Mouse (Mus musculus): ENCODE data around the gene Trpc4.

DNA sequence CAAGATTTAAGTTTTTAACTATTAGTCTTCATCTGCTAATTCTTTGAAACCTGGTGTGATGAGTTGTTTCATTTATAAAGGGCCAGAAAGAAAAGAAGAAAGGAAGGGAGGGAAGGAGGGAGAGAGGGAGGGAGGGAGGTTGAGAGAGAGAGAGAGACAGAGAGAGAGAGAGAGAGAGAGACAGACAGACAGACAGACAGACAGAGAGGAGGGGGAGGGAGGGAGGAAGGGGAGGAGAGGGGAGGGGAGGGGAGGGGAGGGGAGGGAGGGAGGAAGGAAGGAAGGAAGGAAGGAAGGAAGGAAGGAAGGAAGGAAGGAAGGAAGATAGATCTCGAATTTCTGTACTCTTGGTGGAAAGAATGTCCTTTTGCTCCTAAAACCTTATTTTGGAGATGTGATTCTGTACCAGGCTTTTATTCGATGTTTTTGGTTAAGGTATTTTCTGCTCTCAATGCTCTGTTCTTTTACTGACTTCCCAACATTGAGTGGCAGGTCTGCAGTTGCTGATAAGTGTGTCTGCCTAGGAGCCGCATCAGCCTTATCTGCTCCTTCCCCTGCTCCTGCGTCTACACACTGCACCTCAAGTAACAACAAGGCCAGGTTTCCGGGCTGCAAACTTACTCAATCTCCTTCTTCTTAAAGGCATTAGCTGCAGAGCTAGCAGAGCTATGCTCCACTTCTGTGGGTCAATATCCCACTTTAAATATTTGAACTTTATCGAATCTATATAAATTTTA, 35.3 kb downstream of the Trpc4 start:
- TF ChIP-seq POLR2A (IDR thresholded peaks at IDR 0.05; ENCODE audit: insufficient read length, low read depth) (no peak), USF1 (IDR thresholded peaks at IDR 0.05; ENCODE audit: low read depth) (no peak), POLR2AphosphoS2 (IDR thresholded peaks at IDR 0.05; ENCODE audit: insufficient read length, low read depth) (no peak), MAX (IDR thresholded peaks at IDR 0.05; ENCODE audit: low read depth) (no peak), MYOD1 (IDR thresholded peaks at IDR 0.05; ENCODE audit: control insufficient read depth in 1 of 3, insufficient read length in 2 of 3, low read depth in 2 of 3) (no peak), CEBPB (IDR thresholded peaks at IDR 0.05; ENCODE audit: insufficient read depth, poor library complexity, severe bottlenecking) (no peak), TCF3 (IDR thresholded peaks at IDR 0.05; ENCODE audit: insufficient read length, low read depth) (no peak), E2F4 (IDR thresholded peaks at IDR 0.05; ENCODE audit: insufficient read depth) (no peak), SRF (IDR thresholded peaks at IDR 0.05; ENCODE audit: control insufficient read depth, insufficient read length, low read depth) (no peak), TCF12 (IDR thresholded peaks at IDR 0.05; ENCODE audit: insufficient read depth, poor library complexity, severe bottlenecking) (no peak)

Data from myocyte (in vitro differentiated cells).